Mouse (Mus musculus): ENCODE results near the gene Fhl3. TPM values are rescaled to one million over a fixed set of nuclear protein-coding genes. Genes with fewer than 3 reads are reported as not detected.

Fhl3 gene
- polyA plus RNA-seq, 1 experiment from 2014 or later, result 35.5 TPM

- no peaks in the 10 kb centered on the region for H3K27me3 ChIP-seq
- POLR2A ChIA-PET, result no interaction called here
- in situ Hi-C loops (cut with MboI; ENCODE audit: low pct_unique_long_range_greater_than_20kb), result no loop called here
- no peak for DNase-seq (ENCODE audit: low read depth, low spot score)
- no peak for TF ChIP-seq CTCF (IDR thresholded peaks at IDR 0.05)
- CTCF ChIA-PET, result interaction anchor here (1.0 to 1.2 kb wide), 3 partner anchors 8 to 27 kb away, joined by 3 read pairs; no protein-coding TSS in a partner anchor
- ATAC-seq, result no peak
Measured at GRCm38 (mm10) chr4:124738013-124738412, 37.5 kb downstream of the Fhl3 start.

GRCm38 (mm10) chr4:124738783-124739182 lies 38.3 kb downstream of the Fhl3 start:
- ATAC-seq (no peak), DNase-seq (ENCODE audit: low read depth, low spot score) (no peak)
- POLR2A ChIA-PET, result no interaction called here
- in situ Hi-C loops (cut with MboI; ENCODE audit: low pct_unique_long_range_greater_than_20kb), result no loop called here
- CTCF ChIA-PET, result interaction anchor here (0.9 to 1.2 kb wide), 3 partner anchors 8 to 28 kb away, joined by 3 read pairs; no protein-coding TSS in a partner anchor
- H3K27me3 ChIP-seq, result no peaks in the 10 kb centered on the region
- no peak for TF ChIP-seq CTCF (IDR thresholded peaks at IDR 0.05)

- CTCF ChIA-PET, result interaction anchor here (1.0 kb wide), 1 partner anchor 30 kb away, joined by 3 read pairs; no protein-coding TSS in a partner anchor
- H3K27me3 ChIP-seq, result no peaks in the 10 kb centered on the region
- POLR2A ChIA-PET, result interaction anchor here (1.4 kb wide), 1 partner anchor 8 kb away, joined by 5 read pairs; no protein-coding TSS in a partner anchor
- in situ Hi-C loops (cut with MboI; ENCODE audit: low pct_unique_long_range_greater_than_20kb), result no loop called here
- TF ChIP-seq CTCF (IDR thresholded peaks at IDR 0.05), result no peak
- ATAC-seq (peak; percentile 72), DNase-seq (ENCODE audit: low read depth, low spot score) (no peak)
Measured at GRCm38 (mm10) chr4:124741376-124742343, 41.2 kb downstream of the Fhl3 start, which contains the start of gene Inpp5b. Gene Inpp5b (plus strand): TSS chr4:124741850.

GRCm38 (mm10) chr4:124742839-124743238 lies 42.3 kb downstream of the Fhl3 start:
- ChIA-PET POLR2A (interaction anchor here (1.4 kb wide), 1 partner anchor 10 kb away, joined by 5 read pairs; no protein-coding TSS in a partner anchor), CTCF (interaction anchor here (1.0 kb wide), 1 partner anchor 28 kb away, joined by 3 read pairs; no protein-coding TSS in a partner anchor)
- no peaks in the 10 kb centered on the region for H3K27me3 ChIP-seq
- DNase-seq (ENCODE audit: low read depth, low spot score) (no peak), ATAC-seq (no peak)
- no peak for TF ChIP-seq CTCF (IDR thresholded peaks at IDR 0.05)
- in situ Hi-C loops (cut with MboI; ENCODE audit: low pct_unique_long_range_greater_than_20kb), result no loop called here

- no peaks in the 10 kb centered on the region for H3K27me3 ChIP-seq
- no peak for TF ChIP-seq CTCF (IDR thresholded peaks at IDR 0.05)
- no peak for ATAC-seq
- in situ Hi-C loops (cut with MboI; ENCODE audit: low pct_unique_long_range_greater_than_20kb), result no loop called here
- no peak for DNase-seq (ENCODE audit: low read depth, low spot score)
- CTCF ChIA-PET, result interaction anchor here (0.8 kb wide), 1 partner anchor 9 kb away, joined by 3 read pairs; no protein-coding TSS in a partner anchor
- POLR2A ChIA-PET, result interaction anchor here (0.7 kb wide), 1 partner anchor 1229 kb away, joined by 4 read pairs; no protein-coding TSS in a partner anchor
Measured at GRCm38 (mm10) chr4:124746577-124746976, 46.1 kb downstream of the Fhl3 start.

- POLR2A ChIA-PET, result no interaction called here
- in situ Hi-C loops (cut with MboI; ENCODE audit: low pct_unique_long_range_greater_than_20kb), result no loop called here
- H3K27me3 ChIP-seq, result no peaks in the 10 kb centered on the region
- DNase-seq (ENCODE audit: low read depth, low spot score) (no peak), ATAC-seq (no peak)
- CTCF ChIA-PET, result no interaction called here
- no peak for TF ChIP-seq CTCF (IDR thresholded peaks at IDR 0.05)
Measured at GRCm38 (mm10) chr4:124747851-124748250, 47.4 kb downstream of the Fhl3 start.

GRCm38 (mm10) chr4:124751300-124752250 lies 51.1 kb downstream of the Fhl3 start:
- no peaks in the 10 kb centered on the region for H3K27me3 ChIP-seq
- TF ChIP-seq CTCF (IDR thresholded peaks at IDR 0.05), result no peak
- CTCF ChIA-PET, result no interaction called here
- in situ Hi-C loops (cut with MboI; ENCODE audit: low pct_unique_long_range_greater_than_20kb), result no loop called here
- peak; percentile 99 for ATAC-seq
- POLR2A ChIA-PET, result interaction anchor here (1.2 kb wide), 1 partner anchor 17 kb away, joined by 3 read pairs; no protein-coding TSS in a partner anchor
- peak; percentile 65 for DNase-seq (ENCODE audit: low read depth, low spot score)

GRCm38 (mm10) chr4:124752281-124753199 lies 52.0 kb downstream of the Fhl3 start:
- H3K27me3 ChIP-seq, result no peaks in the 10 kb centered on the region
- TF ChIP-seq CTCF (IDR thresholded peaks at IDR 0.05), result no peak
- ChIA-PET POLR2A (no interaction called here), CTCF (no interaction called here)
- no peak for DNase-seq (ENCODE audit: low read depth, low spot score)
- ATAC-seq, result no peak
- in situ Hi-C loops (cut with MboI; ENCODE audit: low pct_unique_long_range_greater_than_20kb), result no loop called here

GRCm38 (mm10) chr4:124755526-124755925 lies 55.0 kb downstream of the Fhl3 start:
- in situ Hi-C loops (cut with MboI; ENCODE audit: low pct_unique_long_range_greater_than_20kb), result no loop called here

More at GRCm38 (mm10) chr4:124755526-124755925, 55.0 kb downstream of the Fhl3 start:
- DNase-seq (ENCODE audit: low read depth, low spot score), result no peak
- no peak for TF ChIP-seq CTCF (IDR thresholded peaks at IDR 0.05)
- CTCF ChIA-PET, result interaction anchor here (1.2 kb wide), 1 partner anchor 10 kb away, joined by 3 read pairs; no protein-coding TSS in a partner anchor
- POLR2A ChIA-PET, result no interaction called here
- ATAC-seq, result no peak
- H3K27me3 ChIP-seq, result no peaks in the 10 kb centered on the region

Other genes with a start within 250 kb of the Fhl3 start
- not detected for gene 3100002H09Rik, start 89.9 kb upstream of the Fhl3 start, polyA plus RNA-seq (2021)
- 0.24 TPM for gene Pou3f1, start 43.9 kb upstream of the Fhl3 start, polyA plus RNA-seq (2021)
- gene Utp11, start 7.1 kb upstream of the Fhl3 start, polyA plus RNA-seq (2021), result 40.6 TPM
- gene Sf3a3, start 14.1 kb downstream of the Fhl3 start, polyA plus RNA-seq (2021), result 59.3 TPM
- 15.6 TPM for gene Inpp5b, start 41.1 kb downstream of the Fhl3 start, polyA plus RNA-seq (2021)
- 8.3 TPM for gene Mtf1, start 101.4 kb downstream of the Fhl3 start, polyA plus RNA-seq (2021)
- 38.1 TPM for gene Yrdc, start 150.0 kb downstream of the Fhl3 start, polyA plus RNA-seq (2021)
- 53.9 TPM for gene 1110065P20Rik, start 150.5 kb downstream of the Fhl3 start, polyA plus RNA-seq (2021)
- gene Maneal, start 161.5 kb downstream of the Fhl3 start, polyA plus RNA-seq (2021), result not detected
- not detected for gene Epha10, start 180.2 kb downstream of the Fhl3 start, polyA plus RNA-seq (2021)
- 8.9 TPM for gene 9930104L06Rik, start 236.3 kb downstream of the Fhl3 start, polyA plus RNA-seq (2021)
- gene Cdca8, start 238.6 kb downstream of the Fhl3 start, polyA plus RNA-seq (2021), result 42.9 TPM